Mouse (Mus musculus) megakaryocyte, embryonic 14.5 days (primary cell): ENCODE measurements around the gene Hist1h2ae. TPM values are rescaled to one million over a fixed set of nuclear protein-coding genes. Genes with fewer than 3 reads are reported as not detected.

Experiments
- H3K27me3 ChIP-seq: replicated peaks from 2 replicates; pipeline ENCODE3; 2012; ENCODE audit warnings: inconsistent platforms
- H3K36me3 ChIP-seq: replicated peaks from 2 replicates; pipeline ENCODE3; 2012; ENCODE audit warnings: low read length, inconsistent platforms, mixed read lengths
- H3K4me1 ChIP-seq: 2 replicates; pipeline ENCODE4 v1.6.1; 2012; ENCODE audit warnings: inconsistent platforms
- H3K4me3 ChIP-seq: replicated peaks from 2 replicates; pipeline ENCODE3; 2012; ENCODE audit warnings: moderate library complexity, mild to moderate bottlenecking, inconsistent platforms
- H3K9me3 ChIP-seq: 2 replicates; pipeline ENCODE4 v1.6.1; 2012; ENCODE audit warnings: inconsistent platforms
- FLI1 ChIP-seq: IDR thresholded peaks from 2 replicates; pipeline ENCODE4 v1.6.1; 2012; ENCODE audit warnings: low read length, inconsistent platforms, mixed read lengths
- GATA1 ChIP-seq: IDR thresholded peaks from 3 replicates; pipeline ENCODE4 v1.6.1; 2012; ENCODE audit warnings: mixed read lengths, low read length, inconsistent platforms, borderline replicate concordance
- polyA plus RNA-seq: library from polyadenylated mRNA; stranded (reverse); fragments of >175 nt; gene quantifications from 2 replicates; pipeline ENCODE4 v1.2.3, GENCODE M21; 2012; ENCODE audit warnings: low replicate concordance; ENCODE audit not compliant: insufficient read depth

Gene Hist1h2ae
- polyA plus RNA-seq, 1 experiment: 13.6 TPM

GRCm38 (mm10) chr13:23530181-23530900 lies 40.7 kb downstream of the Hist1h2ae start:
- H3K4me1 ChIP-seq: peaks cover 56% of the 10 kb centered on the region

GRCm38 (mm10) chr13:23529480-23530165 lies 41.4 kb downstream of the Hist1h2ae start:
- H3K4me3 ChIP-seq: peak overlapping the region; percentile 91
- peaks cover 55% of the 10 kb centered on the region for H3K4me1 ChIP-seq
- H3K9me3 ChIP-seq: no peaks in the 10 kb centered on the region
- H3K36me3 ChIP-seq: no peaks in the 10 kb centered on the region
- no peak for TF ChIP-seq GATA1
- TF ChIP-seq FLI1: no peak
- no peaks in the 10 kb centered on the region for H3K27me3 ChIP-seq

More at GRCm38 (mm10) chr13:23530181-23530900, 40.7 kb downstream of the Hist1h2ae start:
- peak overlapping the region; percentile 91 for H3K4me3 ChIP-seq
- no peaks in the 10 kb centered on the region for H3K36me3 ChIP-seq
- H3K9me3 ChIP-seq: no peaks in the 10 kb centered on the region
- H3K27me3 ChIP-seq: no peaks in the 10 kb centered on the region
- TF ChIP-seq FLI1 (no peak), GATA1 (no peak)

GRCm38 (mm10) chr13:23529005-23529404 lies 42.0 kb downstream of the Hist1h2ae start:
- Histone ChIP-seq H3K4me1 (peaks cover 57% of the 10 kb centered on the region), H3K36me3 (no peaks in the 10 kb centered on the region), H3K27me3 (no peaks in the 10 kb centered on the region), H3K4me3 (no peak overlapping the region), H3K9me3 (no peaks in the 10 kb centered on the region)
- no peak for TF ChIP-seq GATA1
- no peak for TF ChIP-seq FLI1

GRCm38 (mm10) chr13:23526312-23526711 lies 44.7 kb downstream of the Hist1h2ae start:
- Histone ChIP-seq H3K27me3 (no peaks in the 10 kb centered on the region), H3K4me3 (peak overlapping the region; percentile 88), H3K36me3 (no peaks in the 10 kb centered on the region), H3K4me1 (peaks cover 62% of the 10 kb centered on the region), H3K9me3 (no peaks in the 10 kb centered on the region)
- TF ChIP-seq FLI1 (no peak), GATA1 (no peak)

- no peaks in the 10 kb centered on the region for H3K27me3 ChIP-seq
- H3K9me3 ChIP-seq: no peaks in the 10 kb centered on the region
- peak overlapping the region; percentile 88 for H3K4me3 ChIP-seq
- H3K36me3 ChIP-seq: no peaks in the 10 kb centered on the region
- TF ChIP-seq FLI1 (no peak), GATA1 (no peak)
- peaks cover 64% of the 10 kb centered on the region for H3K4me1 ChIP-seq
Measured at GRCm38 (mm10) chr13:23525901-23526300, 45.1 kb downstream of the Hist1h2ae start.

- H3K4me1 ChIP-seq: peaks cover 71% of the 10 kb centered on the region
- no peak for TF ChIP-seq FLI1
- no peak for TF ChIP-seq GATA1
- peak overlapping the region; percentile 8 for H3K4me3 ChIP-seq
- no peaks in the 10 kb centered on the region for H3K9me3 ChIP-seq
- H3K27me3 ChIP-seq: no peaks in the 10 kb centered on the region
- H3K36me3 ChIP-seq: no peaks in the 10 kb centered on the region
Measured at GRCm38 (mm10) chr13:23524654-23525053, 46.4 kb downstream of the Hist1h2ae start.

- Histone ChIP-seq H3K36me3 (no peaks in the 10 kb centered on the region), H3K9me3 (no peaks in the 10 kb centered on the region), H3K27me3 (no peaks in the 10 kb centered on the region), H3K4me1 (peaks cover 71% of the 10 kb centered on the region), H3K4me3 (peak overlapping the region; percentile 35)
- TF ChIP-seq FLI1 (no peak), GATA1 (no peak)
Measured at GRCm38 (mm10) chr13:23523976-23524375, 47.0 kb downstream of the Hist1h2ae start.

- H3K36me3 ChIP-seq: no peaks in the 10 kb centered on the region
- H3K9me3 ChIP-seq: no peaks in the 10 kb centered on the region
- H3K4me3 ChIP-seq: peak overlapping the region; percentile 80
- peaks cover 60% of the 10 kb centered on the region for H3K4me1 ChIP-seq
- TF ChIP-seq FLI1: no peak
- no peak for TF ChIP-seq GATA1
- no peaks in the 10 kb centered on the region for H3K27me3 ChIP-seq
Measured at GRCm38 (mm10) chr13:23521703-23522102, 49.3 kb downstream of the Hist1h2ae start.

Other genes with a start within 250 kb of the Hist1h2ae start
- gene Zfp322a, start 202.0 kb downstream of the Hist1h2ae start, polyA plus RNA-seq: 0.07 TPM in 1 of 2 replicates, not detected in the other
- 1.6 and 7.8 TPM in 2 replicates for gene Abt1, start 147.4 kb downstream of the Hist1h2ae start, polyA plus RNA-seq
- not detected in 2 replicates for gene Btn1a1, start 105.3 kb downstream of the Hist1h2ae start, polyA plus RNA-seq
- gene Btn2a2, start 82.4 kb downstream of the Hist1h2ae start, polyA plus RNA-seq: not detected in 2 replicates
- 443 and 574 TPM in 2 replicates for gene Hist1h4h, start 40.2 kb downstream of the Hist1h2ae start, polyA plus RNA-seq
- 37.2 and 163 TPM in 2 replicates for gene Hist1h2af, start 37.3 kb downstream of the Hist1h2ae start, polyA plus RNA-seq
- gene Hist1h3g, start 35.8 kb downstream of the Hist1h2ae start, polyA plus RNA-seq: 5.7 and 16.4 TPM in 2 replicates
- 1.4 and 2.0 TPM in 2 replicates for gene Hist1h2bh, start 27.8 kb downstream of the Hist1h2ae start, polyA plus RNA-seq
- gene Hist1h3f, start 27.2 kb downstream of the Hist1h2ae start, polyA plus RNA-seq: 7.0 TPM in 1 of 2 replicates, not detected in the other
- 8.9 and 30.2 TPM in 2 replicates for gene Hist1h4f, start 19.6 kb downstream of the Hist1h2ae start, polyA plus RNA-seq
- 0.36 and 2.1 TPM in 2 replicates for gene Hist1h1d, start 18.0 kb downstream of the Hist1h2ae start, polyA plus RNA-seq
- 17.9 and 26.5 TPM in 2 replicates for gene Hist1h3e, start 8.9 kb downstream of the Hist1h2ae start, polyA plus RNA-seq
- gene Hist1h2bg, start 176 bp upstream of the Hist1h2ae start, polyA plus RNA-seq: 16.8 and 28.8 TPM in 2 replicates
- 7.6 and 73.0 TPM in 2 replicates for gene Hist1h2bf, start 3.0 kb upstream of the Hist1h2ae start, polyA plus RNA-seq
- 9.6 TPM in 1 of 2 replicates, not detected in the other for gene Hist1h2ad, start 3.2 kb upstream of the Hist1h2ae start, polyA plus RNA-seq
- 4.6 and 5.9 TPM in 2 replicates for gene Hist1h3d, start 4.5 kb upstream of the Hist1h2ae start, polyA plus RNA-seq
- gene Hist1h4d, start 10.4 kb upstream of the Hist1h2ae start, polyA plus RNA-seq: 16.4 and 20.4 TPM in 2 replicates
- 1.1 and 1.9 TPM in 2 replicates for gene Hist1h2be, start 49.9 kb upstream of the Hist1h2ae start, polyA plus RNA-seq
- 4.7 and 22.2 TPM in 2 replicates for gene Hist1h1e, start 51.3 kb upstream of the Hist1h2ae start, polyA plus RNA-seq
- 3.6 and 4.7 TPM in 2 replicates for gene Hist1h2ac, start 112.7 kb upstream of the Hist1h2ae start, polyA plus RNA-seq
- gene Hist1h2bc, start 113.0 kb upstream of the Hist1h2ae start, polyA plus RNA-seq: 148 and 151 TPM in 2 replicates
- not detected in 2 replicates for gene Hist1h1t, start 124.6 kb upstream of the Hist1h2ae start, polyA plus RNA-seq
- gene Hist1h4c, start 127.2 kb upstream of the Hist1h2ae start, polyA plus RNA-seq: 4.0 and 19.8 TPM in 2 replicates
- gene Hfe, start 139.6 kb upstream of the Hist1h2ae start, polyA plus RNA-seq: 10.7 TPM in 1 of 2 replicates, not detected in the other
- 353 and 402 TPM in 2 replicates for gene Hist1h1c, start 167.6 kb upstream of the Hist1h2ae start, polyA plus RNA-seq
- 12.6 TPM in 1 of 2 replicates, not detected in the other for gene Hist1h3c, start 174.4 kb upstream of the Hist1h2ae start, polyA plus RNA-seq
- gene Hist1h2bb, start 175.5 kb upstream of the Hist1h2ae start, polyA plus RNA-seq: 7.4 TPM in 1 of 2 replicates, not detected in the other
- gene Hist1h2ab, start 179.9 kb upstream of the Hist1h2ae start, polyA plus RNA-seq: 16.0 and 17.5 TPM in 2 replicates
- gene Hist1h3b, start 181.0 kb upstream of the Hist1h2ae start, polyA plus RNA-seq: 9.9 and 14.5 TPM in 2 replicates
- 17.4 and 40.7 TPM in 2 replicates for gene Hist1h4b, start 185.8 kb upstream of the Hist1h2ae start, polyA plus RNA-seq
- 30.3 and 45.4 TPM in 2 replicates for gene Hist1h4a, start 190.0 kb upstream of the Hist1h2ae start, polyA plus RNA-seq
- gene Hist1h3a, start 191.2 kb upstream of the Hist1h2ae start, polyA plus RNA-seq: 6.6 and 7.4 TPM in 2 replicates
- 3.3 and 3.5 TPM in 2 replicates for gene Hist1h1a, start 192.4 kb upstream of the Hist1h2ae start, polyA plus RNA-seq
- gene Trim38, start 198.7 kb upstream of the Hist1h2ae start, polyA plus RNA-seq: not detected in 2 replicates
- not detected in 2 replicates for gene Slc17a2, start 235.8 kb upstream of the Hist1h2ae start, polyA plus RNA-seq